Mouse (Mus musculus): ENCODE measurements around the gene Nipsnap1. TPM values are rescaled to one million over a fixed set of nuclear protein-coding genes. Genes with fewer than 3 reads are reported as not detected.

The Nipsnap1 gene
- polyA plus RNA-seq, 1 experiment from 2014 or later, result 76.8 TPM

GRCm38 (mm10) chr11:4921751-4922150 lies 48.0 kb downstream of the Nipsnap1 start:
- no peaks in the 10 kb centered on the region; the same call in 1 of the 2 replicates for H3K27me3 ChIP-seq (ENCODE audit: control insufficient read depth, insufficient read depth, low read length)
- H3K4me3 ChIP-seq (ENCODE audit: low read depth, low read length), result no peak overlapping the region
- no peak overlapping the region for H3K4me2 ChIP-seq (ENCODE audit: low read depth, severe bottlenecking)
- H3K36me3 ChIP-seq (ENCODE audit: control insufficient read depth, insufficient read depth, low read length), result peaks cover 20% of the 10 kb centered on the region; the same call in 1 of the 2 replicates
- H3K9me3 ChIP-seq (ENCODE audit: control insufficient read depth, low read length), result no peaks in the 10 kb centered on the region
- ATAC-seq (ENCODE audit: insufficient number of reproducible peaks, low FRiP score, low TSS enrichment, low read depth), result no peak
- H3K27ac ChIP-seq (replicated peaks; ENCODE audit: low read depth, low read length), result no peak overlapping the region
- WGBS, result 92% methylated on average over 7 of the region's 7 CpGs
- DNase-seq (ENCODE audit: low spot score), result no peak
- H3K9ac ChIP-seq (ENCODE audit: low read length), result no peak overlapping the region
- H3K4me1 ChIP-seq (ENCODE audit: control insufficient read depth, insufficient read depth, low read length), result no peaks in the 10 kb centered on the region

- Histone ChIP-seq H3K27me3 (ENCODE audit: control insufficient read depth, insufficient read depth, low read length) (no peaks in the 10 kb centered on the region), H3K4me1 (ENCODE audit: control insufficient read depth, insufficient read depth, low read length) (no peaks in the 10 kb centered on the region), H3K4me2 (ENCODE audit: low read depth, severe bottlenecking) (no peak overlapping the region), H3K36me3 (ENCODE audit: control insufficient read depth, insufficient read depth, low read length) (peaks cover 12% of the 10 kb centered on the region; the same call in 1 of the 2 replicates), H3K9me3 (ENCODE audit: control insufficient read depth, low read length) (no peaks in the 10 kb centered on the region), H3K9ac (ENCODE audit: low read length) (no peak overlapping the region), H3K27ac (replicated peaks; ENCODE audit: low read depth, low read length) (no peak overlapping the region), H3K4me3 (ENCODE audit: low read depth, low read length) (no peak overlapping the region)
- WGBS, result 86% methylated on average over 3 of the region's 3 CpGs
- no peak for DNase-seq (ENCODE audit: low spot score)
- ATAC-seq (ENCODE audit: insufficient number of reproducible peaks, low FRiP score, low TSS enrichment, low read depth), result no peak
Observed at GRCm38 (mm10) chr11:4927224-4927623, 53.5 kb downstream of the Nipsnap1 start.

GRCm38 (mm10) chr11:4931009-4931601 lies 57.4 kb downstream of the Nipsnap1 start:
- no peak overlapping the region for H3K27ac ChIP-seq (replicated peaks; ENCODE audit: low read depth, low read length)
- ATAC-seq (ENCODE audit: insufficient number of reproducible peaks, low FRiP score, low TSS enrichment, low read depth), result no peak
- no peak overlapping the region for H3K4me2 ChIP-seq (ENCODE audit: low read depth, severe bottlenecking)
- no peaks in the 10 kb centered on the region for H3K9me3 ChIP-seq (ENCODE audit: control insufficient read depth, low read length)
- H3K4me3 ChIP-seq (ENCODE audit: low read depth, low read length), result no peak overlapping the region
- WGBS, result 79% methylated on average over 1 of the region's 1 CpGs
- peak; percentile 38 for DNase-seq (ENCODE audit: low spot score)
- H3K36me3 ChIP-seq (ENCODE audit: control insufficient read depth, insufficient read depth, low read length), result peaks cover 6% of the 10 kb centered on the region; the same call in 1 of the 2 replicates
- H3K27me3 ChIP-seq (ENCODE audit: control insufficient read depth, insufficient read depth, low read length), result no peaks in the 10 kb centered on the region
- H3K4me1 ChIP-seq (ENCODE audit: control insufficient read depth, insufficient read depth, low read length), result no peaks in the 10 kb centered on the region
- H3K9ac ChIP-seq (ENCODE audit: low read length), result no peak overlapping the region

GRCm38 (mm10) chr11:4936243-4936642 lies 62.5 kb downstream of the Nipsnap1 start:
- no peaks in the 10 kb centered on the region for H3K9me3 ChIP-seq (ENCODE audit: control insufficient read depth, low read length)
- no peaks in the 10 kb centered on the region for H3K36me3 ChIP-seq (ENCODE audit: control insufficient read depth, insufficient read depth, low read length)
- DNase-seq (ENCODE audit: low spot score) (no peak), ATAC-seq (ENCODE audit: insufficient number of reproducible peaks, low FRiP score, low TSS enrichment, low read depth) (no peak)
- no peak overlapping the region for H3K27ac ChIP-seq (replicated peaks; ENCODE audit: low read depth, low read length)
- no peaks in the 10 kb centered on the region for H3K27me3 ChIP-seq (ENCODE audit: control insufficient read depth, insufficient read depth, low read length)
- no peak overlapping the region for H3K4me2 ChIP-seq (ENCODE audit: low read depth, severe bottlenecking)
- no peaks in the 10 kb centered on the region for H3K4me1 ChIP-seq (ENCODE audit: control insufficient read depth, insufficient read depth, low read length)
- no peak overlapping the region for H3K9ac ChIP-seq (ENCODE audit: low read length)
- WGBS, result 88% methylated on average over 5 of the region's 5 CpGs
- no peak overlapping the region for H3K4me3 ChIP-seq (ENCODE audit: low read depth, low read length)

Small RNA genes lying within 50 kb of the gene (microRNA-seq; reads per million reads assigned to microRNA genes)
- gene Mir6918, result 0.92 reads per million

Other genes with a start within 250 kb of the Nipsnap1 start
- gene Ascc2, start 236.2 kb upstream of the Nipsnap1 start, polyA plus RNA-seq (2014; fragmentation: Nextera tagmentation; extraction: Ambion mirVana), result 39.5 and 40.6 TPM in 2 replicates
- gene Uqcr10, start 169.6 kb upstream of the Nipsnap1 start, polyA plus RNA-seq (2014; fragmentation: Nextera tagmentation; extraction: Ambion mirVana), result 639 and 641 TPM in 2 replicates
- 77.1 and 78.9 TPM in 2 replicates for gene Zmat5, start 169.3 kb upstream of the Nipsnap1 start, polyA plus RNA-seq (2014; fragmentation: Nextera tagmentation; extraction: Ambion mirVana)
- gene Cabp7, start 127.2 kb upstream of the Nipsnap1 start, polyA plus RNA-seq (2014; fragmentation: Nextera tagmentation; extraction: Ambion mirVana), result 0.07 and 0.19 TPM in 2 replicates
- 47.6 and 51.2 TPM in 2 replicates for gene Nf2, start 24.4 kb upstream of the Nipsnap1 start, polyA plus RNA-seq (2014; fragmentation: Nextera tagmentation; extraction: Ambion mirVana)
- 48.8 and 50.6 TPM in 2 replicates for gene Thoc5, start 21.4 kb downstream of the Nipsnap1 start, polyA plus RNA-seq (2014; fragmentation: Nextera tagmentation; extraction: Ambion mirVana)
- 0.08 TPM in 1 of 2 replicates, not detected in the other for gene Nefh, start 74.1 kb downstream of the Nipsnap1 start, polyA plus RNA-seq (2014; fragmentation: Nextera tagmentation; extraction: Ambion mirVana)
- 48.9 and 52.2 TPM in 2 replicates for gene Ap1b1, start 112.9 kb downstream of the Nipsnap1 start, polyA plus RNA-seq (2014; fragmentation: Nextera tagmentation; extraction: Ambion mirVana)
- 0.84 and 0.91 TPM in 2 replicates for gene Rasl10a, start 184.2 kb downstream of the Nipsnap1 start, polyA plus RNA-seq (2014; fragmentation: Nextera tagmentation; extraction: Ambion mirVana)
- gene Gas2l1, start 191.4 kb downstream of the Nipsnap1 start, polyA plus RNA-seq (2014; fragmentation: Nextera tagmentation; extraction: Ambion mirVana), result 30.3 and 34.2 TPM in 2 replicates
- 19.3 and 20.5 TPM in 2 replicates for gene Rhbdd3, start 225.0 kb downstream of the Nipsnap1 start, polyA plus RNA-seq (2014; fragmentation: Nextera tagmentation; extraction: Ambion mirVana)
- gene Ewsr1, start 225.3 kb downstream of the Nipsnap1 start, polyA plus RNA-seq (2014; fragmentation: Nextera tagmentation; extraction: Ambion mirVana), result 497 and 511 TPM in 2 replicates